Mouse (Mus musculus) liver, adult 2 months (tissue): Measurements from ENCODE around the gene Asic4.

ENCODE experiments used
- CTCF ChIP-seq: fragments of 200-500 bp; IDR thresholded peaks from 2 replicates; pipeline ENCODE4 v1.5.1; 2011; ENCODE audit warnings: low read depth, low read length, control low read depth
- POLR2A ChIP-seq: fragments of 200-500 bp; IDR thresholded peaks from 2 replicates; pipeline ENCODE4 v1.6.1; 2011; ENCODE audit warnings: low read length, control low read depth; ENCODE audit not compliant: insufficient read depth; ENCODE audit errors: extremely low read depth

- TF ChIP-seq POLR2A: no peak
- no peak for TF ChIP-seq CTCF
Observed at GRCm38 (mm10) chr1:75407056-75407455, 43.2 kb upstream of the Asic4 start.
